Mouse (Mus musculus) cortical plate, adult 2 months (tissue): ENCODE data around the gene Wdr49. TPM values are rescaled to one million over a fixed set of nuclear protein-coding genes. Genes with fewer than 3 reads are reported as not detected.

Experiments used
- H3K27ac ChIP-seq: fragments of 200-500 bp; 2 replicates; pipeline ENCODE4 v1.5.1; 2012; ENCODE audit warnings: low read length, control low read depth, inconsistent platforms; ENCODE audit not compliant: insufficient read depth
- H3K4me1 ChIP-seq: fragments of 200-500 bp; 2 replicates; pipeline ENCODE4 v1.6.1; 2011; ENCODE audit warnings: low read length; ENCODE audit not compliant: control insufficient read depth, insufficient read depth
- H3K4me3 ChIP-seq: fragments of 200-500 bp; 2 replicates; pipeline ENCODE4 v1.5.1; 2011; ENCODE audit warnings: mild to moderate bottlenecking, low read length, control low read depth; ENCODE audit not compliant: insufficient read depth
- CTCF ChIP-seq: fragments of 200-500 bp; IDR thresholded peaks from 2 replicates; pipeline ENCODE4 v1.5.1; 2011; ENCODE audit warnings: mild to moderate bottlenecking, control low read depth, low read length; ENCODE audit not compliant: insufficient read depth; ENCODE audit errors: extremely low read depth
- POLR2A ChIP-seq: fragments of 200-500 bp; IDR thresholded peaks from 2 replicates; pipeline ENCODE4 v1.6.1; 2011; ENCODE audit warnings: mild to moderate bottlenecking, low read length, control low read depth; ENCODE audit not compliant: insufficient read depth; ENCODE audit errors: extremely low read depth
- polyA plus RNA-seq: library from polyadenylated mRNA; depleted of rRNA; stranded (reverse); fragments of >200 nt; gene quantifications from 2 replicates; pipeline ENCODE4 v1.2.3, GENCODE M21; 2012; rRNA removed

Gene Wdr49
- polyA plus RNA-seq, 1 experiment: 0.19 TPM

DNA sequence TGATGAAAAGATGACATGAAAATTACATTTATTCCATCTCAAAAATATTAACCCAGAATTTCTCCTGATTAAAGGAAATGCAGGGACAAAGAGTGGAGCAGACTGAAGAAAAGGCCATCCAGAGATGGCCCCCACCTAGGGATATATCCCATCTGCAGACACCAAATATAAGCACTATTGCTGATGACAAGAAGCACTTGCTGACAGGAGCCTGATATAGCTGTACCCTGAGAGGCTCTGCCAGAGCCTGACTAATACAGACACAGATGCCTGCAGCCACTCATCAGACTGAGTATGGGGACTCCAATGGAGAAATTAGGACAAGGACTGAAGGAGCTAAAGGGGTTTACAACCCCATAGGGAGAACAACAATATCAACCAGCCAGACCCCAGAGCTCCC is 206.8 kb downstream of the Wdr49 start:
- Histone ChIP-seq H3K4me3 (no peak overlapping the region), H3K4me1 (no peaks in the 10 kb centered on the region), H3K27ac (no peak overlapping the region)
- TF ChIP-seq CTCF: no peak
- no peak for TF ChIP-seq POLR2A

DNA sequence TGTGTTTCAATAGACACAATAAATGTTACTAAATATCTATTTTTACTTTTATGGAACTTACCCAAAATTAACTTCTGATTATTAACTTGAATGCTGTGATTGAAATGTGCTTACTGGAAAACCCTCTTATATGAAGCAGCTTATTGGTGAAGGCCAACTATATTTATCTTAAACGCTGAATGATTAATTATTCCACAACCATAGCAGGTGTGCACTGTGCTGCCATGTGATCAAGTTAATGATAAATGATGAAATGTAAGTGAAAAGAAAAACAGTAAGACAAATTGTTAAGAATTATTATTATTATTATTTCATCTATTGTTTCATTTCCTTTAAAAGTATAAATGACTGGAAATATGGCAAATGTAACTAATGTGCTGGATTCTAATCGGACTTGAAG is 212.0 kb downstream of the Wdr49 start, which contains the start of gene Serpini2:
TSS of gene Serpini2 (minus strand) at position 101 of the 400 bp plus-strand sequence.
- H3K4me1 ChIP-seq: no peaks in the 10 kb centered on the region
- H3K27ac ChIP-seq: no peak within 1 kb of the TSS
- H3K4me3 ChIP-seq: no peak within 1 kb of the TSS
- TF ChIP-seq CTCF: no peak
- TF ChIP-seq POLR2A: no peak

DNA sequence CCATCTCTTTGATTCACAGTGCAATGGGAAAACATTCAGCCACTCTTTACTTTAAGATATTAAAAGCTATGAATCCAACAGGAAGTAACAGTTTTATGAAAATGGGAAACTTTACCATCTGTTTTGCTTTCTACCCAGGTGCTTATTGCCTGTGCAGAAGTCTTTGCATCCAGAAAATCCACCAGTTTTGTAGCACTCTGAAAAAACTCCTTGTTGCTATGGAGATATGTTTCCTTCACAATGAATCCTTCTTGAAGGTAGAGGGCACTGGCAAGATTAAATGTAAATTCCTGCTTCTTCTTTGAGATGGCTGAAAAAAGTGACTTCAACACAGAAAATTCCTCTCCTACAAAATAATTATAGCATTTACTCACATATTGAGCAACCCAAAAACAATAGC is 222.6 kb downstream of the Wdr49 start:
- no peaks in the 10 kb centered on the region for H3K4me1 ChIP-seq
- no peak overlapping the region for H3K4me3 ChIP-seq
- TF ChIP-seq CTCF (no peak), POLR2A (no peak)
- no peak overlapping the region for H3K27ac ChIP-seq

Other genes starting within 250 kb of the Wdr49 start
- gene Serpini2, start 212.1 kb downstream of the Wdr49 start, polyA plus RNA-seq: not detected in 2 replicates
- 38.8 and 43.3 TPM in 2 replicates for gene Pdcd10, start 74.7 kb upstream of the Wdr49 start, polyA plus RNA-seq
- gene Serpini1, start 75.4 kb upstream of the Wdr49 start, polyA plus RNA-seq: 119 and 130 TPM in 2 replicates